ENCODE assay signal across 33 mouse cellular contexts in the genomic region with DNA sequence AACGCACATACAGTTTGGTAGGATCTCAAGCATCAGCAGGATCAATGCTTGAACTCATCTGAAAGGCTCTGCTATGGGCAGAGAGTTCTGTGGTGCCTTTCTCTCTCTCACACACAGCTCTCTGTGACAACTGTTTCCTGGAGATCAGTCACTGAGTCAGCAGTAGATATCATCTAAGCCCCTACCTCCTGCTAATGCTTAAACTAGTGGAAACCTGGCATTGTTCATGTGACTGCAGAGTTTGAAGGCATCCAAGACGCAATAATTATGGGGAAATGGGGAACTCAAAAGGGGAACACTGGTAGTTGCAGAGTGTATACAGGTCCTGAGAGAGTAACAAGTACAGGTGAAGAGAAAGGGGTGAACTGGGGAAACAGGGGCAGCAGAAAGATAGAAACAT.
"Had no signal": no experiment of that assay in that cellular context is flagged by ENCODE, and none has a peak within 500 bp of the region (broad histone marks: within the 10 kb centered on the region; RNA-seq: fewer than 3 reads in every experiment).

No protein-coding gene starts in this region.

- H3K27me3 ChIP-seq: limb, embryonic 12.5 days; limb, embryonic 13.5 days; limb, embryonic 15.5 days; liver, embryonic 12.5 days; liver, embryonic 13.5 days; liver, embryonic 15.5 days; lung, embryonic 15.5 days; megakaryocyte, embryonic 14.5 days; midbrain, embryonic 12.5 days; midbrain, embryonic 13.5 days; midbrain, embryonic 15.5 days; neural tube, embryonic 12.5 days; neural tube, embryonic 13.5 days had no signal

- ATAC-seq: liver, embryonic 12.5 days; liver, postnatal 0 days; lung, postnatal 0 days; midbrain, embryonic 13.5 days; midbrain, embryonic 15.5 days; midbrain, embryonic 16.5 days had no signal

- H3K27ac ChIP-seq: limb, embryonic 10.5 days; limb, embryonic 12.5 days; limb, embryonic 13.5 days; limb, embryonic 15.5 days; liver, embryonic 12.5 days; liver, embryonic 13.5 days; liver, embryonic 14.5 days; liver, embryonic 15.5 days; lung, embryonic 15.5 days; macrophage; midbrain, embryonic 10.5 days; midbrain, embryonic 12.5 days; midbrain, embryonic 13.5 days; midbrain, embryonic 15.5 days; neural tube, embryonic 12.5 days; neural tube, embryonic 13.5 days had no signal

- H3K4me3 ChIP-seq: limb, embryonic 10.5 days; limb, embryonic 12.5 days; limb, embryonic 13.5 days; limb, embryonic 15.5 days; liver, embryonic 12.5 days; liver, embryonic 13.5 days; liver, embryonic 15.5 days; lung, embryonic 15.5 days; megakaryocyte, embryonic 14.5 days; midbrain, embryonic 10.5 days; midbrain, embryonic 12.5 days; midbrain, embryonic 13.5 days; midbrain, embryonic 15.5 days; myocyte; neural tube, embryonic 12.5 days; neural tube, embryonic 13.5 days had no signal

- H3K4me1 ChIP-seq: limb, embryonic 10.5 days; limb, embryonic 12.5 days; limb, embryonic 13.5 days; limb, embryonic 15.5 days; liver, embryonic 12.5 days; liver, embryonic 13.5 days; liver, embryonic 15.5 days; lung, embryonic 15.5 days; megakaryocyte, embryonic 14.5 days; midbrain, embryonic 10.5 days; midbrain, embryonic 12.5 days; midbrain, embryonic 13.5 days; midbrain, embryonic 15.5 days; neural tube, embryonic 12.5 days; neural tube, embryonic 13.5 days had no signal

- H3K36me3 ChIP-seq: liver, embryonic 15.5 days had no signal

- H3K9me3 ChIP-seq: limb, embryonic 10.5 days; limb, embryonic 12.5 days; limb, embryonic 13.5 days; limb, embryonic 15.5 days; liver, embryonic 12.5 days; liver, embryonic 13.5 days; liver, embryonic 15.5 days; lung, embryonic 15.5 days; midbrain, embryonic 10.5 days; midbrain, embryonic 12.5 days; midbrain, embryonic 13.5 days; midbrain, embryonic 15.5 days; neural tube, embryonic 12.5 days; neural tube, embryonic 13.5 days had no signal

- H3K9ac ChIP-seq: limb, embryonic 12.5 days; limb, embryonic 13.5 days; limb, embryonic 15.5 days; liver, embryonic 12.5 days; liver, embryonic 13.5 days; liver, embryonic 14.5 days; liver, embryonic 15.5 days; liver, postnatal 0 days; lung, embryonic 14.5 days; lung, embryonic 15.5 days; midbrain, embryonic 12.5 days; midbrain, embryonic 13.5 days; midbrain, embryonic 15.5 days; neural tube, embryonic 12.5 days; neural tube, embryonic 13.5 days had no signal

- H3K4me2 ChIP-seq: limb, embryonic 12.5 days; limb, embryonic 13.5 days; limb, embryonic 15.5 days; liver, embryonic 11.5 days; liver, embryonic 12.5 days; liver, embryonic 13.5 days; liver, embryonic 15.5 days; lung, embryonic 14.5 days; lung, embryonic 15.5 days; midbrain, embryonic 11.5 days; midbrain, embryonic 12.5 days; midbrain, embryonic 13.5 days; midbrain, embryonic 15.5 days; neural tube, embryonic 12.5 days; neural tube, embryonic 13.5 days had no signal

- DNase-seq: left cerebral cortex, postnatal 4 days; liver; liver, embryonic 13.5 days; liver, postnatal 0 days; lung, adult 18-20 months; lung, adult 2 months; lung, embryonic 14.5 days; lung, postnatal 10 days; lung, postnatal 14 days; lung, postnatal 36 days; lung, postnatal 4 days; midbrain, embryonic 14.5 days had no signal
